Mouse (Mus musculus) liver, postnatal 0 days (tissue): ENCODE measurements around the gene Hist2h2ab. TPM values are rescaled to one million over a fixed set of nuclear protein-coding genes. Genes with fewer than 3 reads are reported as not detected.
"Not testable (repeated sequence)": the region's sequence is repeated elsewhere in the genome, so short reads cannot be mapped to it uniquely, and the experiment has no call there.

ENCODE experiments used
- ATAC-seq: fragments of 200-750 bp; cut with Nextera tagmentation; 2 replicates; pipeline ENCODE4 v1.8.0; 2017; ENCODE audit warnings: mild to moderate bottlenecking, moderate library complexity
- DNase-seq: peaks from one replicate; pipeline ENCODE4 v3.0.0-alpha.2; 2016
- H3K27ac ChIP-seq: fragments of 300-500 bp; sonication (generic); 2 replicates; pipeline ENCODE4 v1.5.1; 2014; ENCODE audit warnings: antibody characterized with exemption, moderate library complexity, mild to moderate bottlenecking, low read depth
- H3K27me3 ChIP-seq: fragments of 300-500 bp; sonication (generic); 2 replicates; pipeline ENCODE4 v1.6.1; 2014; ENCODE audit warnings: low read length, control low read depth, mixed read lengths; ENCODE audit not compliant: insufficient read depth
- H3K36me3 ChIP-seq: fragments of 300-500 bp; sonication (generic); replicated peaks from 2 replicates; pipeline ENCODE4 v1.6.1; 2014; ENCODE audit warnings: mild to moderate bottlenecking, control low read depth, low read length, moderate library complexity, mixed read lengths; ENCODE audit not compliant: insufficient read depth
- H3K4me1 ChIP-seq: fragments of 300-500 bp; sonication (generic); 2 replicates; pipeline ENCODE4 v1.6.1; 2014; ENCODE audit warnings: antibody characterized with exemption, mild to moderate bottlenecking, control low read depth; ENCODE audit not compliant: insufficient read depth
- H3K4me2 ChIP-seq: fragments of 300-500 bp; sonication (generic); 2 replicates; pipeline ENCODE4 v1.6.1; 2014; ENCODE audit warnings: low read depth, mild to moderate bottlenecking, low read length, moderate library complexity, mixed read lengths
- H3K4me3 ChIP-seq: fragments of 300-500 bp; sonication (generic); 2 replicates; pipeline ENCODE4 v1.5.1; 2014; ENCODE audit warnings: low read depth, low read length
- H3K9ac ChIP-seq: fragments of 300-500 bp; sonication (generic); replicated peaks from 2 replicates; pipeline ENCODE4 v1.6.1; 2014; ENCODE audit warnings: mild to moderate bottlenecking, moderate library complexity
- H3K9me3 ChIP-seq: fragments of 300-500 bp; sonication (generic); 2 replicates; pipeline ENCODE4 v1.6.1; 2016; ENCODE audit warnings: mild to moderate bottlenecking, control low read depth, low read length, mixed read lengths
- CTCF ChIP-seq: sonication (generic); IDR thresholded peaks from 2 replicates; pipeline ENCODE4 v1.5.1; 2016; ENCODE audit warnings: antibody characterized with exemption, low read depth
- EP300 ChIP-seq: IDR thresholded peaks from 2 replicates; pipeline ENCODE4 v1.6.1; 2016; ENCODE audit warnings: antibody characterized with exemption, low read depth, mild to moderate bottlenecking
- whole genome bisulfite sequencing: fragments of 180-500 bp; shearing (Covaris S2); extraction: QIAGEN DNeasy Blood & Tissue Kit; methylation state at CpG from one replicate; pipeline ENCODE4 v1.1.7; 2014; ENCODE audit not compliant: insufficient replicate concordance; 5-methylcytosine and 5-hydroxymethylcytosine counted together
- polyA plus RNA-seq: library from polyadenylated mRNA; unstranded; fragments of >200 nt; fragmentation: Nextera tagmentation; extraction: Ambion mirVana; gene quantifications from 2 replicates; pipeline ENCODE4 v1.2.1, GENCODE M21; 2015

Gene Hist2h2ab
- polyA plus RNA-seq, 1 experiment from 2014 or later: 0.46 TPM

- Histone ChIP-seq H3K4me3 (peak overlapping the region; percentile 84), H3K36me3 (peaks cover 37% of the 10 kb centered on the region), H3K4me1 (peaks cover 27% of the 10 kb centered on the region), H3K9ac (peak overlapping the region; percentile 82), H3K27me3 (no peaks in the 10 kb centered on the region), H3K27ac (peak overlapping the region; percentile 93; the same call in 1 of the 2 replicates), H3K9me3 (no peaks in the 10 kb centered on the region), H3K4me2 (peak overlapping the region; percentile 84)
- DNase-seq (no peak), ATAC-seq (no peak)
- no peak for TF ChIP-seq CTCF
- no peak for TF ChIP-seq EP300
- WGBS: 30% methylated on average over 7 of the region's 7 CpGs
These were observed 46.5 kb upstream of the Hist2h2ab start for GRCm38 (mm10) chr3:96173185-96173584.

DNA sequence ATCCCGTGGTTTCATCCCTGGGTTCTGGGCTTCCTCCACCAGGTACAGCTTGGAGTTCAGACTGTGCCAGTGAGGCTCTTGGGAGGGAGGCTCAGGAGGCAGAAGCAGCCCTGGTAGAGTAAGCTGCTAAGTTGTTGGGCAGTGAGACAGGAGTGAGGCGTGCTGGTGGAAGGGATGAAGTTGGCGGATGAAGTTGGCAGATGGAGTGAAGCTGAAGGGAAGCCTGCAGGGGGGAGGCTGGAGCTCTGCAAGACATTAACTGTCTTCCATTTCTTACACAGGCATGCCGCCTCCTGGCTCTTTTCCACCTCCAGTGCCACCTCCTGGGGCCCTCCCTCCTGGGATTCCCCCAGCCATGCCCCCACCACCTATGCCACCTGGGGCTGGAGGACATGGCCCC, 45.6 kb upstream of the Hist2h2ab start:
- not testable (repeated sequence) for H3K9me3 ChIP-seq, H3K4me2 ChIP-seq, H3K9ac ChIP-seq, H3K27ac ChIP-seq, ATAC-seq, H3K4me3 ChIP-seq, DNase-seq, H3K27me3 ChIP-seq
- H3K4me1 ChIP-seq: peaks cover 27% of the 10 kb centered on the region
- 85% methylated on average over 4 of the region's 4 CpGs for WGBS
- peaks cover 42% of the 10 kb centered on the region for H3K36me3 ChIP-seq

- Histone ChIP-seq H3K27me3 (no peaks in the 10 kb centered on the region), H3K9ac (no peak overlapping the region), H3K4me1 (peaks cover 26% of the 10 kb centered on the region), H3K9me3 (no peaks in the 10 kb centered on the region), H3K36me3 (peaks cover 42% of the 10 kb centered on the region), H3K4me2 (no peak overlapping the region), H3K4me3 (no peak overlapping the region), H3K27ac (no peak overlapping the region)
- DNase-seq (no peak), ATAC-seq (no peak)
- TF ChIP-seq CTCF (no peak), EP300 (no peak)
- WGBS: 90% methylated on average over 6 of the region's 6 CpGs
These were observed 44.4 kb upstream of the Hist2h2ab start for GRCm38 (mm10) chr3:96175251-96175650.

DNA sequence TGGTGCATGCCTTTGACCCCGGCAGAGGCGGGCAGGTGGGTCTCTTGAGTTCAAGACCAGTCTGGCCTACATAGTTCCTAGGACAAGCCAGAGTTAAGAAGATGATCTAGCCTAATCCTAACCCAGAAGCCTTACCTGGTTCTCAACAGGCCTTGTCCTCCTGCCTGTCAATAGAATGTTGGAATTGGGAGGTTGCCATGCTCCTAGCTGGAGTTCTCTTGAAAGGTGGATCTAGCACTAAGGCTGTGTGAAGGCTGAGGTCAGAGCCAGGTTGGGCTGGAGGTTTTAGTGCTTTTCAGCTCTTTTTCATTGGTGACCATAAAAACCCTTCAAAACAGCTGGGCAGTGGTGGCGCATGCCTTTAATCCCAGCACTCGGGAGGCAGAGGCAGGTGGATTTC, 41.2 kb upstream of the Hist2h2ab start:
- Histone ChIP-seq H3K9me3 (no peaks in the 10 kb centered on the region), H3K4me3 (no peak overlapping the region), H3K4me1 (peaks cover 6% of the 10 kb centered on the region), H3K27me3 (no peaks in the 10 kb centered on the region), H3K4me2 (no peak overlapping the region), H3K27ac (no peak overlapping the region), H3K9ac (no peak overlapping the region), H3K36me3 (peaks cover 39% of the 10 kb centered on the region)
- no peak for TF ChIP-seq EP300
- TF ChIP-seq CTCF: no peak
- DNase-seq: no peak
- no peak for ATAC-seq
- WGBS: 77% methylated on average over 4 of the region's 4 CpGs

GRCm38 (mm10) chr3:96178902-96179301, 40.8 kb upstream of the Hist2h2ab start:
- DNase-seq (no peak), ATAC-seq (no peak)
- H3K4me3 ChIP-seq: no peak overlapping the region
- WGBS: 85% methylated on average over 2 of the region's 2 CpGs
- H3K9me3 ChIP-seq: no peaks in the 10 kb centered on the region
- H3K27ac ChIP-seq: no peak overlapping the region
- H3K9ac ChIP-seq: no peak overlapping the region
- H3K36me3 ChIP-seq: peaks cover 38% of the 10 kb centered on the region
- no peak for TF ChIP-seq CTCF
- H3K27me3 ChIP-seq: no peaks in the 10 kb centered on the region
- peaks cover 2% of the 10 kb centered on the region for H3K4me1 ChIP-seq
- no peak overlapping the region for H3K4me2 ChIP-seq

- Histone ChIP-seq H3K9me3 (no peaks in the 10 kb centered on the region), H3K4me2 (no peak overlapping the region), H3K9ac (no peak overlapping the region), H3K4me3 (no peak overlapping the region), H3K27ac (no peak overlapping the region), H3K27me3 (no peaks in the 10 kb centered on the region), H3K36me3 (peaks cover 33% of the 10 kb centered on the region), H3K4me1 (no peaks in the 10 kb centered on the region; the same call in 1 of the 2 replicates)
- ATAC-seq (no peak), DNase-seq (no peak)
- 81% methylated on average over 4 of the region's 4 CpGs for WGBS
- TF ChIP-seq CTCF (no peak), EP300 (no peak)
These were observed 40.1 kb upstream of the Hist2h2ab start for GRCm38 (mm10) chr3:96179531-96179930.
